Mouse (Mus musculus) right cerebral cortex, adult 18-20 months (tissue): ENCODE measurements around the gene Ubap1.

Source experiments
- DNase-seq: peaks from one replicate; pipeline ENCODE4 v3.0.0; 2022; ENCODE audit warnings: mixed read lengths

Gene Ubap1

DNA sequence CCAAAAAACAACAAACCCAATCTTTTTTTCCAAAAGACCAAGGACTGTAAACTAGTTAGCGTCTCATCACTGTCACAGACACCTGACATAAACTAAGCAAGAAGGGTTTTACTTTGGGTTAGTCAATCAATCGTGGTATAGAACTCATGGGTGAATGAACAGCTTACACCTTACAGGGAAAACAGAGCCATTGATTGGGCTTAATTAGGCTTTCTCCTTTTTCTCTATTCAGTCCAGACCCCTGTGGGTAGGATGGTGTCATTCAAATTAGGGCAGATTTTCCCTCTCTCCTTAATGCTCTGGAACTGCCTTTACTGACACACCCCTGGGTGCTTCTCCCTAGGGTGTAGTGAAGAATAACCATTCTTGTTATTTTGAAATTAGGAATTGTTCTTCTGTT, 8.4 kb downstream of the Ubap1 start:
- DNase-seq: no peak

DNA sequence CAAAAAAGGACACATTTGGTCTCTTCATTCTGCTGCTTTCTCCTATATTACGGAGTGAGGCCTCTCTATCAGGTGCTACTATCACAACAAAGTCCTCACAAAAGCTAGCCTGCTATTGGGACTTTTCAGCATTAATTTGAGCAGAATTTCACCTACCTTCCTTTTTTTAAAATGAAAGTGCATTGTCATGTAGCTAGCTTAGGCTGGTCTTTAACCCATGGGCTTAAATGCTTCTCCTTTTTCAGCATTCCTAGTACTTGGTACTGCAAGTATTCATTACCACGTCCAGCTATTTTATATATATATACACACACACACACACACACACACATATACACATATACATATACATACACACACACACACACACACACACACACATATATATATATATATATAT, 9.9 kb downstream of the Ubap1 start:
- DNase-seq: no peak

DNA sequence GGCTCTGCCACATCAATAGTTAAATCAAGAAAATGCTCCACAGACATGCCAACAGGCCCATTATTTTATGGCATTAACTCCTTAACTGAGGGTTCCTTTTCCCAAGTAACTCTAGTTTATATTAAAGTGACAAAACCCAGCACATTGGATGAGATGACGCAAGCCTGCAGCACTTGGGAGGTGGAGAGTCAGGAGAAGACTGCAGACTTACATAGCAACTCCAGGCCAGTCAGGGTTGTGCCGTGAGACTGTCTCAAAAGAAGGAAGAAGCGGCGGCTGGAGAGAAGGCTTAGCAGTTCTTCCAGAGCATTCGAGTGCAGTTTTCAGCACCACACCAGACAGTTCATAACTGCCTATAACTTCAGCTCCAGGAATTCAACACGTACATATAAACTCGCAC, 10.6 kb downstream of the Ubap1 start:
- no peak for DNase-seq

DNA sequence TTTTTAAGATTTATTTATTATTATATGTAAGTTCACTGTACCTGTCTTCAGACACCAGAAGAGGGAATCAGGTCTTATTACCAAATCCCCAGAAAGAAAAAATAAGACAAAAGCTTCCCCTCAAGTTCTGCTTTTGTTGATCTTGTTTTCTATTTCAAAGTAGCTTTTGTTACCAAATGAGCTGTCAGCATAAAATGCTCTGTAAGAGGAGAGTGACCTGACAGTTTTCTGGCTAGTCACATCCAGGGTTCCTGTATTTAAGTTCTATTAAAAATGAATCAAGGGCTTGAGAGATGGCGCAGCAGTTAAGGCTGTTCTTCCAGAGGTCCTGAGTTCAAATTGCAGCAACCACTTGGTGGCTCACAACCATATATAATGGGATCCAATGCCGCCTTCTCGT, 12.3 kb downstream of the Ubap1 start:
- no peak for DNase-seq

DNA sequence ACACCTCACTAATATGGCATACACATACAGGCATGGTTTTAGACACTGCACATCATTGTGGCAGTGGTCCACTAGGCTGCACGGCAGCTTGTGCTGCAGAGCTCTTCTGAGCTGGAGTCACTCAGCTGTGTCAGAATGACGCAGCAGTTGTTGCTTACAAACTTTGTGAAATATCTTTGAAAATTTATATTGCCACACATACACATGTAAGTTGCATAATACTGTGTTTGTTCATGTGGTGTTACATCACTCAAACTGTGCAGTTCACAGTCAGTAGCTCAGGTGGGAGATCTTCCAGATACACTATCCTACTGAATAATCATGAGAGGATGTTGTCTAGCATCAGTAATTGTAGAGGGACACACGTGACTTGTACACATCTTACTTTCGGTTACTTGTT, 19.4 kb downstream of the Ubap1 start:
- DNase-seq: no peak

DNA sequence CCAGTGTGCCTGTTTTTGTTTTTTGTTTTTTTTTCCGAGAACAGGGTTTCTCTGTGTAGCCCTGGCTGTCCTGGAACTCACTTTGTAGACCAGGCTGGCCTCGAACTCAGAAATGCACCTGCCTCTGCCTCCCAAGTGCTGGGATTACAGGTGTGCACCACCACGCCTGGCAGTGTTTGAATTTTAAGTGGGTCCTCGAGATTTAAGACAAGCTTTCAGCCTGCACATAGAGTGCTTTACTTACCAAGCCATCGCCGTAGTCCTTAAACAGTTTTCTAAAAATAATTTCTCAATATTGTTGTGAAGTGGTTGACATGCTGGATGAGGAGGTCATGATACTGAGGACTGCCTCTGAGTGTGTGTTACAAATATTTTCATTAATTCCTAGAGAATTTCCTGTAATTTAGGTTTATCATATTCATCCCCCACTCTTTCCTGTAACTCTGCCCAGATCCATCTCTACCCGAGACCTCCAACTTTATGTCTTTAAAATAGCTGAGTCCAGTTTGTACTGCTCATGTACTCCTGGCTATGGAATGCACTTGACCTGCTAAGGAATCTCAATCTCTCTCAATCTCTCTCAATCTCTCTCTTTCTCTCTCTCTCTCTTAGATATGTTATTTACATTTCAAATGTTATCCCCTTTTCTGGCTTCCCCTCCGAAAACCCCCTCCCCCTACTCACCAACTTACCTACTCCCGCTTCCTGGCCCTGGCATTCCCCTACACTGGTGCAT, 21.1 kb downstream of the Ubap1 start:
- DNase-seq: no peak

DNA sequence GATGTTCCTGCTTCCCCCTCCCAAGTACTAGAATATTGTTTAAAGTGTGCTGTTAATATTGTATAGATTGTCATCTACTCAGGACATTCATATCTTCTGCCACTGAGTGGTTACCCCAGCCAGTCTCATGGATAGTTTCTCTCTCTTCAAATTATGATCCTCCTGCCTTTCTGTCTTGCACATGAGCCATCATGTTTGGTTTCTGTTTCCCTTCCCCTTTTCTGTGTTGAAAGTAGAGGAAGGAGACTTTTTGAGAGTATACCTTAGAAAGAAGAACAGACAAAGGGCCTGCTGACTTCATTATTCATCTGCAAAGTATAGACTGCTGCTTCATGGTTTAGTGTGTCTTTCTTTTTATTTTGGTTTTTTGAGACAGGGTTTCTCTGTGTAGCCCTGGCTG, 28.8 kb downstream of the Ubap1 start:
- no peak for DNase-seq

DNA sequence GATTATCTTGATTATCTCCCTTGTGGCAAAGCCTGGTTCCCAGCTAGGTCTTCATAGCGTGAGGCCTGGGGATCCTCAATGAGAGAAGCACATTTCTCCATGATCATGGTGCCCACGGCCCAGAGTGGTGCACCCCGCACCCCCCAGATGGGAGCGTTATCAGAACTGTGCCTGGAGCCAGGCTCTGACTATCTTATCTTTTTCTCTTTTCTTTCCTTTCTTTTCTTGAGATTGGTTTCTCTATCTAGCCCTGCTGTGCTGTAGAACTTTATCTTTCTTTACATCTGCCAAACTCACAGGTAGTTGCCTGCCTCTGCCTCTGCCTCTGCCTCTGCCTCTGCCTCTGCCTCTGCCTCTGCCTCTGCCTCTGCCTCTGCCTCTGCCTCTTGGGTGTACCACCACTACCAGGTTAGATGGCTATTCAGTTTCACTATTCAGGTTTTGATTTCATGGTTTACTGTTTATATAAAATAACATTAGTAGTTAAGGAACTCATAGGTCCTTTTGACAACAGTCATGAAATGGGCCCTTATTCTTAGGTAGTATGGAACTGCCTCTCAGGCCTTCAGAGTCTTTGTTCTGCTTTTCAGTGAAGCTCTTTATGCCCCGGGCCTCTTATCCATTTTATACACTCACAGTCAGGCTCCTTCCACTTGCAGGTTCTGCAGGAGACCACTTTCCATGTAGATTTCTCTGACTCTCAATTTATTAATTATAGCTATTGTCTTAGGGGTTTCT, 32.6 kb downstream of the Ubap1 start:
- no peak for DNase-seq

DNA sequence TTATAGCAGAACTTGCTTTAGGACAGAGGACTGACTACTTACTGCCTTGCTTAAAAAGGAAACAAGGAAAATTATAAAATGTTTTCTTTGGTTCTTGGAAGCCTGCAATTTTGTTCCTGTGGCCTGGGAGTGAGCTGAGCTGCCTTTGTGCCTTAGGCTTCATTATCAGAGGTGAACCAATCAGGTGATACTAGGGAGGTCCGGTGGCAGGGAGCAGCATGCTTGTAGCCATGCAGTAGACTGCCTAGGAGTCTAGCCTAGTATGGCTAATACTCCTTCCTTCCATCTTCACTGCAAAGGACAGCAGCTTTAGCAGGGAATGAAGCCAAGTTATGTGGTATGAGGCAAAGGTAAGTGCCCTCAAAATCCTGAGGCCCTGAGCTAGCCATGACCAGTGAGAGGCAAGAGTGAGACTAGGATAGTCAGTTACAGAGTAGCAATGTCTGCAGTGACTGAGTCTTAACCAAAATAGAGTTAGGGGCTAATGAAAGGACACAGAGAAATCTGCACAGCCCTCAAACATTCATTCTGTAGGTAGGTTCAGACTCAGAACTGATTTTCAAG, 37.7 kb downstream of the Ubap1 start:
- DNase-seq: no peak

DNA sequence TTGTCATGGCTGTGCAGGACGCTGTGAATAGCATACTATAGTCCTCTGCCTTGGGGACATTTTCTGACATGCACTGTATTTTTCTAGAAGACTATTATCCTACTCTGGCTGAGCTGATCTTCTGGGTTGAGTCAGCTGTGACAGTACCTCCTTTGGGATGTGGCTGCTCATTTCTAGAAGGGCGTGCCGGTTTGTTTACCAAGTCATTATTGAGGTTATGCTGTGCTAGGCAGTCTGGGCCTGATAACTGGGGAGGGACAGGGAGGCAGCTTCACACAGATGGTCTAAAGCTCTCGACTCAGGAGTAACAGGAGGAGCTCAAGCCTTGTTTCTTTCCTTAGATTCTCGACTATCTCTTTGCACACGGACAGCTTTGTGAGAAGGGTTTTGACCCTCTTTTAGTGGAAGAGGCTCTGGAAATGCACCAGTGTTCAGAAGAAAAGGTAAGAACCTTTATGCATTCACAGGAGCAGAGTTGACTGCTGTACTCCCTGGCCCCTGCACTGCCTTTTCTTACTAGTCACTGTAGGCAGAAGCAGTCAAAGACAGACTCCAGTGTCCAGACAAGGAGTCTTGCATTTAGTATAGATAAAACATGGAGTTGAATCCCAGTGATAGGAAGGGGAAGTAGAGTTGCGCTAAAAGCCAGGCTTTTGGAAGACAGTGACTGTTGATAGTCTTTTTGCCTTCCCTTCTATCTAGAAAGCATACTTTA, 39.1 kb downstream of the Ubap1 start:
- DNase-seq: no peak

DNA sequence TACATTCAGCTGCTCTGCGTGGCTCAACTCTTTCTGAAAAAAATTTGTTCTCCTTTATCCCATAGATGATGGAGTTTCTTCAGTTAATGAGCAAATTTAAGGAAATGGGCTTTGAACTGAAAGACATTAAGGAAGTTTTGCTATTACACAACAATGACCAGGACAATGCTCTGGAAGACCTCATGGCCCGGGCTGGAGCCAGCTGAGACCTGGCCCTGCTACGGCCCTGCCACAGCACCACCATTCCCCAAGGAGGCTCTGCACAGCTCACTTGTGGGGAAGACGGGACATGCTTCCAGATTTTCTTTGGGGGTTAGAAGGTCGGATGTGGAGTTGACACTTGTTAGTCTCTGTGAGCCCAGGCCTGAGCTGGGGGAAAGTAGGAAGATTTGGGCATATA, 39.8 kb downstream of the Ubap1 start:
- DNase-seq: no peak

DNA sequence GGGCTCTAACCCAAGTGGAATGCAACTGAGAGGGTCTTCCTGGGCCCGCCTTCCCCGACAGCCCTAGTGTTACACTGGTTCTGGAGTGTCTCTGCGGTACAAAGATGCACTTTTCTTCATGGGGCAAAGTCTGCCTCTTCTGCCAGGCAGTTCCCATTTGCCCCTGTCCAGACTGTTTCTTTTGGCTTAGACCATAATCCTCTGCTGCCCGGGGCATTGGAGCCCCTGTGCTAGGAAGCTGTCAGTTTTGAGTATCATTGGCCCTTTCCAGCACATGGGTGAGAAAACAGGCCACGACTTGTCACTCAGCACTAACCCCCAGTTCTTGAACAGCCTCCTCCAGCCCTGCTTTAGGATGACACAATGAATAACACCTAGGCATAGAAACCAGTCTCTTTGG, 40.4 kb downstream of the Ubap1 start:
- DNase-seq: no peak

DNA sequence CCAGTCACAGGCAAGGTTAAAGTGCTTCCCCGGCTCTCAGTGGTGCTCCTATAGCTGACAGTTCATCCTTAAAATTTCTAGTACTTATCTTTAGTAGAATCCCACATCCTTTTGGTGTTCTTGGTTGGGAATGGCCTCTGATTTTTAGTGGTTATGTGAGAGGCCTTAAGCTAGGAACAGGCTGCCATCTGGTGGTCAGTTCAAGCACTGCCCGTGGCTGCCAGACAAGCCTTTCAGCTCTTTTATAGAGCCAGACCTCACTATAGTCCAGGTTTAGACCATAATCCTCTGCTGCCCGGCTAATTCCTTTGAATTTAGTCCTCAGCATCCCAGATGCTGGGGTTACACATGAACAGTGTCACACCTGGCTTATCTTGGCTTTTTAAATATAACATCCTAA, 41.3 kb downstream of the Ubap1 start:
- peak; percentile 71 for DNase-seq

DNA sequence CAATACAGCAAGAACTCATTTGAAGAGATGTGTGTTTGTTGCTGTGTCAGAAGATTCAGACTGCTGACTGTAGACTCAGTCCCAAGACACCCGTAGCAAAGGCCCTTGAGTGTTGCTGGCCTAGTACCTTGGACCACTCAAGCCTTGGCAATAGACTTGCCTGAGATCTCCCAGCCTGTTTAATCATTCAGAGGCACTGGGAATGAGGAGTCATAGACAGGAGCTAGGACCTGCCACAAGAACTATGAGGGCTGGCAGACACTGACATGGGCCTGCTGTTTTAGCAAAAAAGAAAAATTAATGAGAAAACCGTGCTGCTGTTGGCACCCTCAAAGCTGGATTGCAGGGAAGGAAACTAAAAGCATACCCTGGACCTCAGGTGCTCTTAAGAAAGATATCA, 42.2 kb downstream of the Ubap1 start:
- no peak for DNase-seq

DNA sequence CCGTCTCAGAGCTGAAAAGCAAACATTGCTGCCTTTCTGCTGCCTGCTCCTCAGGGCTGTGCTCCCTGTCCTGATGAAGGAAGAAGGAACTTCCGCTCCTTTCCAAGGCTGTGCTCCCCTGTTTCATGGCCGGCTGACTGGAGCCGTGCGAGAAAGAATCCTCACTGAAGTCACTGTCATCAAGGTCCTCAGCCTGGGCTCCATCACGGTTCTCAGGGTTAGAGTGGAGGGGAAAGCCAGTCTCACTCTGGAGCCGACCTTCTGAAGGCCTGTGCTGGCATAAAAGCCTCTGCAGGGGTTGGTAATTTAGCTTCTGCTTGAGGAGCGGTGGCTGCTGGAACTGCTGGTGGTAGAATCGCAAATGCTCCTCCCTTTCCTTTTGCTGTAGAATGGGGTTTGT, 45.9 kb downstream of the Ubap1 start:
- no peak for DNase-seq

DNA sequence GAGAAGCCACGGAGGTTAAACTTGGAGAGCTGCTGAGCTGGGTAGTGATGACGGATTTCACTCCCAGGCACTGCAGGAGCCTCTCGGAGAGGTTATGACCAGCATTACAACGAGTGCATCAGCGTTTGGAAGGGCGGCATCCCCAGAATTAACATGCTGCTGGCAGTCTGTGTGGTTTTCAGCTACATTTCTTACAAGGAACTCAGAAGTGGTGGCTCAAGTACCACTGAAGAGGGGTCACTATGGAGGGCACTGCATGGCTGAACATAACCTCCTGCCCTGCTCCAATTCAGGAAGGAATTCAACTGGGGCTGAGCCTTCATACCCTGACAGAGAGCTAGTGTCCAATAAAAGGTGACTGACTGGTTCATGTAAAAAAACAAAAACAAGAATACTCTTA, 49.6 kb downstream of the Ubap1 start:
- DNase-seq: no peak

DNA sequence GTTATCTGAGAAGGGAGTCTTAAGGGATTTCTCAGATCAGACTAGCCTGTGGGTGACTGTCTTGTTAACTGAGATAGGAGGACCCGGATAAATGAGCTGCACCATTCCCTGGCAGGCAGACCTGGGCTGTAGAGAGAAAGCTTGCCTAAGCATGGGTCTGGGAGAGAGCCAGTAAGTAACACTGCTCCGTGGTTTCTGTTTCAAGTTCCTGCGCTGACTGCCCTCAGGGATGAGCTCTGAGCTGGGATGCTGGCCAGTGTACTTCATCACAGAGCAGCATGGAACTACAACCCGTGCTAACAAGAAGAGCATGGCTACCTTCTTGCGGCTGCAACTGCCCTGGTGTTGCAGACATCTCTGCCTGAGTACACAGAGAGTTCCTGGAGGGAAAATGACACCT, 51.1 kb downstream of the Ubap1 start:
- DNase-seq: no peak

DNA sequence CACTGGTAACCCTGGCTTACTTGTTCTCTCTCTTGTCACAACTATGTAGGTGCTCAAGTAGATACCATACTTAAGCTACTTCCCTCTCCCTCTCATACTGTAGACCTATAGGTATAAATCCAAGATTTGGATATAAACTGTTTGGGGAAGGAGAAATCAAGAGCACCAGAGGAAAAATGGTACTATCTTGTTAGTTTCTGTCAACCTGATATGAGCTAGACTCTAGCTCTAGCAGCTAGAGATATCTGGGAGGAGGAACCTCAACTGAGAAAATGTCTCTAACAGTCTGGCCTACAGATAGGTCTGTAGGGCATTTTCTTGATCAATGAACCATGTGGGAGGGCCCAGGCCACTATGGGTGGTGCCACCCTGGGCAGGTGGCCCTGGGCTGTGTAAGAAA, 52.4 kb downstream of the Ubap1 start:
- DNase-seq: no peak

DNA sequence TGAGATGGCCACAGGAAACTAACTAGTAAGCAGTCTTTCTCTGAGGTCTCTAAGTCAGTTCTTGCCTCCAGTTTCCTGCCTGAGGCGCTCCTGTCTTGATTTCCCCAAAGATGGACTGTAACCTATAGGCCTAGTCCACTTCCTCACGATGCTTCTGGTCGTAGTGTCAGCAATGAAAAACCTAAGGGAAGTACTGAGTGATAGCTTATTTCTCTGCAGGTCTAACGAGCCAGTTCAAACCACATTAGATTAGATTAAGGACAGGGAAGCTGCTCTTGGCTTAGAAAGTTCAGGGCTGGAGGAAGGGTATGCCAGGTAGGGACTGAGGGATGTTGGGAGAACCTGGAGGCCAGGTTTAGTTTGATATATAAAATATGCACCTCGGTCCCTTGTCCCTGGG, 52.8 kb downstream of the Ubap1 start:
- DNase-seq: no peak

DNA sequence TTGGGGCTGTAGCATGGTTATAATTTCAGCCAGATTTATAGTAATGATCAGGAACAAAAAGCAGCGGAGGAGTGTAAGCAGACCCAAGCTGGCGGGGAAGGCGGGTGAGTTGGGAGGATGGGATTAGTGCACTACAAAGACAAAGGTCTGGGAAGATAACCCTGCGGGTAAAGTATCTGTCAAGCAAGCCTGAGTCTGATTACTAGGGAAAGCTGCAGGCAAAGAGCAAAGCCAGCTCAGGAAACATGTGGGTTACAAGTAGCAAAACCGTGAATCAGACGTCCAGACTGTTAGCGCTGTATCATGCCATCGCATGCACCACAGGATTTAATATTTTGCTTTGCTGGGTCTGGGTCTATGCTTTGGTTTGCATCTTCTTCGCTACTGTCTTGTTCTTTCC, 57.8 kb downstream of the Ubap1 start:
- no peak for DNase-seq

DNA sequence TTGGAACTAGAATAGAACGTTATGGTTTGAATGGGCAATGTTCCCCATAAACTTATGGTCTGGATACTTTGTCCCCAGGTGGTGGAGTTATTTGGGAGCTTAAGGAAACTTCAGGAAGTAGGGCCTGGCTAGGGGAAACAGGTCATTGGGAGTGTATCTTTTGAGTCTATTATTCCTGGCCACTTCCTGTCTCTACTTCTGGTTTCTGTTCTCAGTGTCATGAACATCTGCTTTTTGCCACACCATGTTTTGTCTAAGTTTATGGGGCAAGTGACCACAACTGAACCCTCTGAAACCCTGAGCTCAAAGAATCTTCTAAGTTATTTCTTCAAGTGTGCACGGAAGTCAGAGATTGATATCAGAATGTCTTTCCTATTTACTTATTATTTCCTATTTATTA, 58.6 kb downstream of the Ubap1 start:
- no peak for DNase-seq

DNA sequence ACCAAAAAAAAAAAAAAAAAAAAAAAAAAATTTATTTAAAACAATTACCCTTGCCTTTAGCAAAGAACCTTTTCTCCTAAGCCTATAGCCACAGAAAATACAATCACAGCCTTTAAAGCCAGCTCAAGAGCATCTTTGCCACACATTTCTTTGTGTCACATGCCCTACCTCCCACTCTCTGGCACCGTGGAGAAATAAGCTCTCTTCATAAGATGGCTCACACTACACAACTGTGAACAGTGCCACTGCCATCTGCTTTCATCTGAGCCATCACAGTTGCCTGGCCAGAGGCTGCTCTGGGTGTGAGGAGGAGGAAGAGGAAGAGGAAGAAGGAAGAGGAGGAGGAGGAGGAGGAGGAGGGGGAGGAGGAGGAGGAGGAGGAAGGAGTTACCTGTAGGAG, 60.5 kb downstream of the Ubap1 start:
- peak; percentile 46 for DNase-seq

DNA sequence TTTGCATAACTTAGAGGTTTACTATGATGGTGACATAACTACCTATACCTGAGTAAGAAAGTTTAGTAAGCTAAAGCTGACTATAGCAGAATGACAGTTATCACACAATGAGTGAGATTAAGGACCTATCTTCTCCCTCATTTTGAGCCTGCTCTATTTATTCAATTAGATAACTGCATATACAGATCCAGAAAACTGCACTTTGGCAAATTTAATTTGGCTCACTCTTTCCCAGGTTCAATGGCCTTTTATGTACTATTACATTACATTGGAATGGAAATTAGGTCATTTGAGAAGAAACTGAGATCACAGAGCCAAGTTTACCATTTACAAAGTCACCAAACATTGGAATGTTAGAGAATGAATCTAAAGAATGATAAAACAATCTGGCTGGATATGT, 68.2 kb downstream of the Ubap1 start:
- no peak for DNase-seq

DNA sequence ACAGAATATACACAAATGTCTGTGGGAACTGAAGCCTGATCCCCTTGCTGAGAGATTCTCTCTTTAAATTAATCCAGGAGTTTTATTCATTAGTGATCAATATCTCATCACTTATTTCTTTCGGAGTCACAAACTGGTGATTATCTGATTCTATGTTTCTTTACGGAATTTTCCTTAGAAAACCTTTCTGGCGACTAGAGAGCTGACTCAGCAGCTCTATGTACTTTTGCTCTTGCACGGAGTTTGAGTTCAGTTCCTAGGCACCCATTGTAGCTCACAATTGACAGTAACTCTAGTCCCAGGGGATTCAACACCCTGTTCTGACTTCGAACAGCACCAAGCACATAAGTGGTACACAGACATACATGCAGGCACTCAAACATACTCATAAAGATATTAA, 90.1 kb downstream of the Ubap1 start:
- DNase-seq: no peak
